Mouse (Mus musculus): ENCODE measurements around the gene Glmn.

DNA sequence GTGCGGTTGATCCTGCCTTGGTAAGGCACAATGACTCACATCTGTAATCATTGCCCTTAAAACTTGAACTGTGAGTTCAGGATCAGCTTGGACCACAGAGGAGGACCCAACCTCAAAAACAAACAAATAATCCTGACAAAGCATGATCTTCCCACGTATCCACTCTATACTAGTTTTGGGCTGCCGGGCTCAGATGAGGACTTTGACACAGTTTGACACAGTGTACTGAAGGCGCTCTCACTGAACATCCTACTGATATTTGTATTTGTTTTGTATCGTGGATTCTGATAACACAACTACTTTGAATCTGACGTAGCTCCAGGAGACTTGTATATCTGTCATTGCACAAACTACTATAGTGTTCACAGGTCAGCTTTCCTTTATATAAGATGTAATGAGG, 76.3 kb downstream of the Glmn start:
- TF ChIP-seq CHD2 (IDR thresholded peaks at IDR 0.05; ENCODE audit: low read depth, low read length) (no peak), MAFK (IDR thresholded peaks at IDR 0.05; ENCODE audit: insufficient read depth, low read depth, low read length) (no peak), ZNF384 (IDR thresholded peaks at IDR 0.05; ENCODE audit: low read depth, low read length) (no peak), HCFC1 (IDR thresholded peaks at IDR 0.05; ENCODE audit: borderline replicate concordance, insufficient read depth, low read length) (no peak)

Data from ES-E14 (cell line).